Mouse (Mus musculus) T-helper 1 cell (primary cell): Measurements from ENCODE around the gene Pcdh8.

Experiments
- in situ Hi-C: fragments of 300-600 bp; cut with MboI, MseI; formaldehyde crosslinking; loops from one replicate; pipeline ENCODE4 v1.15.1; 2025; ENCODE audit warnings: high pct_unique_total_duplicates

Gene Pcdh8

GRCm38 (mm10) chr14:79754157-79754556, 17.0 kb downstream of the Pcdh8 start:
- in situ Hi-C loops: no loop called here

- in situ Hi-C loops: no loop called here
These were observed 17.4 kb downstream of the Pcdh8 start for GRCm38 (mm10) chr14:79753733-79754132.

DNA sequence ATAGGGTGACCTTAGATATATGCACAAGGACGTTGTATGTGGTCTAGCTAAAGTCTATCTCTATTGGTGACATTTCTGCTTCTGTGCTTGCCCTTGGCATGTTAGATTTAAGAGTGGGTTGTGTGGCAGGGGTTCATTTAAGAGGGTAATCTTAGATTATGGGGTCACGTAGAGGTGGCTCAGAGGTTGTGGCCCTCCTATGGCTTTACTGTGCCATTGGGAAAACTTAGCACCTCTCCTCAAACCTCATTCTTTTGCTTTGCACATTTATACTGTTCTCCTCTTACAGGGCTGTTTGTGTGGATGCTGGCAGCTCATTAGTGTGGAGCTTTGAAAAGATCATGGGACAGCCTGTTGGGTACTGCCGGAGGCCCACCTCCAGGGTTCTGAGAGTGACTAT, 30.6 kb downstream of the Pcdh8 start:
- in situ Hi-C loops: no loop called here

GRCm38 (mm10) chr14:79738441-79738840, 32.7 kb downstream of the Pcdh8 start:
- in situ Hi-C loops: no loop called here

DNA sequence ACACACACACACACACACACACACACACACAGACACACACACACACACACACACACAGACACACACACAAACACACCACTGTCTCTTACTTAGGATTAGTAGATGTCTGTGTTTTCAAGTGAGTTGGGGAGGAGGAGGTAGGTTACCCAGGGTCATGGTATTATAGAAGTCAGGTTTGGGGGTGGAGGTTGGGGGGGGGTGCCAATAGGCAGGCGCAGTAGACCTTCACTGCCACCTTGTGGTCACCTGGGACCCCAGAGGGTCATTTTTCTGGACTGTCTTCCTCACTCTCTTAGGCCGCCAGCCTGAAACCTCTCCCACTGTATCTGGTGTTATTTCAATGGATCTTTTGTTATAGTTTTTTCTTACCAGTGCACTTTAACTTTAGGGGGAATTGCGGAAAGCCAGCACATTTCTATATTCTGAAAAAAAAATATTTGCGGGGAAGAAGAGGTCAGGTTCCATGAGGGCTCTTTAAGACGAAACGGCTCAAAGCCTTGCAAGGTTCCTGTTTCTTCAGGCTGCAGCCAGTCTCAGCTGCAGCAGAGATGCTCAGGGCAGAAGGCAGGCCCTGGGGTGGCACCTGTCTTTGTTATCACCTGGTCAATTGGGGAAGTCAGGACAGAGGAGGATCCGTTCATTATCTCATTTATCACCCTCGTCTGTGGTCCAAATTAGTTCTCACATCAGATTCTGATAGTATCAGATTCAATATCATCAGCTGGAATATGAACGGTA, 33.3 kb downstream of the Pcdh8 start:
- in situ Hi-C loops: no loop called here

- in situ Hi-C loops: no loop called here
These were observed 34.3 kb downstream of the Pcdh8 start for GRCm38 (mm10) chr14:79736781-79737180.

- in situ Hi-C loops: no loop called here
These were observed 37.6 kb downstream of the Pcdh8 start for GRCm38 (mm10) chr14:79733501-79733900.

DNA sequence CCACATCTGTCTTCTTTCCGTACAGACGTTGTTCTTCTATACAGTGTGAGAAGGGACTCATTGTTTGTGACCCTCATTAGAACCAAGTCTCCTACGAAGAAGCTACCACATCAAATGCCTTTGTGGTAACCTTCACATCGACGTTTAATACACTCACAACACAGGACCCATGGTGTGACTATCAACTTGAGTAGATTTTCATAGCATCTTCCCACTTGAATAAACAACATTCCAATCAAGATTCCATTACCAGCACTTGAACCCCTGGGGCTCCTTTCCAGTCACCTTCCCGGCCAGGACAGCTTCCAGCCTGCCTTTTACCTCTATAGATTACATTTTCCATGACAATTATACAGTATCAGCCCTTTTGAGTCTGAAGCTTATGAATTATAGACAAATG, 42.3 kb downstream of the Pcdh8 start:
- in situ Hi-C loops: no loop called here

DNA sequence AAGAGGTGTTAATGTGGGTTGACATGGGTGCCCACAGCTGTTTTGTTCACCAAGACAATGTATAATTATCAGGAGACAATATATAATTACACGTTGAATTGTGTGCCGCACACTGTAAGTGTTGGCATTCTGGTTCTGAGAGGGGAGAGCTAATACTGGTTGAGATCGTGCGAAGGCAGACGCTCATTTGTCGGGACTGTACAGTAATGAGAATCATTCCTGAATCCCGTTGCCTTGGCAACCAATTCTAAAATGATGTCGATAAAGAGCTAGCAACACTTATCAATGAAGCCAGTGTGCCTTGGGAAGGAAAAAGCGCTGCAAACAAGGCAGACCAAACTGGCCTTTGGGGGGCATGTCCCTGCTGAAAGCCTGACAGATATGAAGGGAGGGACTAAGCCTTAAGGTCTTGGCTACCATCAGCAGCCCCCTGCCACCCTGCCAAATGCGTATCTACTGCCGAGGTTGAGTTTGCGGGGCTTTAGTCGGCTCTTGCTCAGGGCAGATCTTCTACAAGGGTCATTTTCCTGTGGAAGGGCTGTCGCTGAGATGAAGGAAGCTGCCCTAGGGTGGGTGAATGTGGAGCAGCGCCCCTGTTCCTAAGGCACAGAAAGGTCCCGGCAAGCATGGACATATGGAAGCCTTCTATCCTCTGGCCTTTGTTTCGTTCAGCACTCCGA, 47.0 kb downstream of the Pcdh8 start:
- in situ Hi-C loops: no loop called here

GRCm38 (mm10) chr14:79722228-79722627, 48.9 kb downstream of the Pcdh8 start:
- in situ Hi-C loops: no loop called here
